ENCODE assay signal across 8 mouse cellular contexts in genomic region chr8:4213210-4214005, GRCm38 (mm10). TPM values are rescaled to one million over a fixed set of nuclear protein-coding genes. Genes with fewer than 3 reads are reported as not detected.
A peak's percentile ranks its signal among the peaks of the same experiment; 100 is the strongest.
DNase-seq lines count a peak whose midpoint lies in the region; ATAC-seq and TF ChIP-seq lines count a peak whose summit lies in the region.

No protein-coding gene starts in this region.

- peak overlapping the region; percentile 83 for H3K4me2 ChIP-seq in forebrain, embryonic 14.5 days (ENCODE audit: low read length)
- H3K4me2 ChIP-seq in liver, embryonic 13.5 days = peak overlapping the region; percentile 67

- 7% methylated on average over 18 of the region's 18 CpGs for WGBS in forebrain, embryonic 14.5 days
- 2% methylated on average over 18 of the region's 18 CpGs for WGBS in liver, embryonic 13.5 days (ENCODE audit: insufficient replicate concordance)

- H3K9me3 ChIP-seq in ES-Bruce4 (replicated peaks; ENCODE audit: control insufficient read depth, insufficient read depth, low read length, poor library complexity, severe bottlenecking) = no peaks in the 10 kb centered on the region
- no peaks in the 10 kb centered on the region for H3K9me3 ChIP-seq in forebrain, embryonic 14.5 days (replicated peaks; ENCODE audit: control insufficient read depth, low read length)
- no peaks in the 10 kb centered on the region for H3K9me3 ChIP-seq in liver, embryonic 13.5 days (replicated peaks)

- peak overlapping the region; percentile 26 for H3K4me3 ChIP-seq in ES-Bruce4 (ENCODE audit: low read depth, low read length)
- H3K4me3 ChIP-seq in forebrain, embryonic 14.5 days (ENCODE audit: low read depth, low read length) = peak overlapping the region; percentile 41
- peak overlapping the region; percentile 50 for H3K4me3 ChIP-seq in liver, embryonic 13.5 days (replicated peaks)

- H3K4me1 ChIP-seq in ES-Bruce4 (ENCODE audit: control insufficient read depth, insufficient read depth, low read length) = peaks cover 4% of the 10 kb centered on the region
- peaks cover 37% of the 10 kb centered on the region for H3K4me1 ChIP-seq in forebrain, embryonic 14.5 days (ENCODE audit: control insufficient read depth, insufficient read depth, low read length)
- peaks cover 25% of the 10 kb centered on the region for H3K4me1 ChIP-seq in liver, embryonic 13.5 days (replicated peaks)

- TF ChIP-seq POLR2A in ES-Bruce4 (IDR thresholded peaks at IDR 0.05; ENCODE audit: insufficient read depth, low read length) = no peak

- H3K27me3 ChIP-seq in ES-Bruce4 (ENCODE audit: control insufficient read depth, insufficient read depth, low read length, poor library complexity, severe bottlenecking) = no peaks in the 10 kb centered on the region; the same call in 1 of the 2 replicates
- no peaks in the 10 kb centered on the region for H3K27me3 ChIP-seq in forebrain, embryonic 14.5 days (replicated peaks; ENCODE audit: control insufficient read depth, insufficient read depth, low read length)
- peaks cover 78% of the 10 kb centered on the region for H3K27me3 ChIP-seq in liver, embryonic 13.5 days

- peak; percentile 63 to 77 for DNase-seq in adrenal gland, adult 18-20 months (ENCODE audit: low spot score in 2 of 2)
- DNase-seq in forebrain, embryonic 14.5 days (ENCODE audit: low spot score) = peak; percentile 51
- DNase-seq in induced T-regulatory cell, adult 2 months (ENCODE audit: low read depth) = peak; percentile 67
- DNase-seq in liver, embryonic 13.5 days = no peak
- DNase-seq in thymus, postnatal 10 days (ENCODE audit: low spot score in 2 of 2) = peak; percentile 46

- TF ChIP-seq CTCF in ES-Bruce4 (IDR thresholded peaks at IDR 0.05; ENCODE audit: low read depth, low read length) = no peak

- 0 out of 2 replicates have a peak overlapping the region, but pooled peaks have one; percentile 7 for H3K9ac ChIP-seq in ES-Bruce4 (ENCODE audit: low read depth, poor library complexity, severe bottlenecking)
- H3K9ac ChIP-seq in forebrain, embryonic 14.5 days (ENCODE audit: low read length) = peak overlapping the region; percentile 62
- H3K9ac ChIP-seq in liver, embryonic 13.5 days = peak overlapping the region; percentile 41

- no peaks in the 10 kb centered on the region for H3K36me3 ChIP-seq in ES-Bruce4 (ENCODE audit: control insufficient read depth, insufficient read depth, low read length, poor library complexity, severe bottlenecking)
- H3K36me3 ChIP-seq in forebrain, embryonic 14.5 days (ENCODE audit: control insufficient read depth, insufficient read depth, low read length) = peaks cover 38% of the 10 kb centered on the region
- no peaks in the 10 kb centered on the region for H3K36me3 ChIP-seq in liver, embryonic 13.5 days

- TF ChIP-seq EP300 in ES-Bruce4 (IDR thresholded peaks at IDR 0.05; ENCODE audit: insufficient read depth, low read depth, low read length) = no peak

- no peak overlapping the region for H3K27ac ChIP-seq in ES-Bruce4 (ENCODE audit: insufficient read depth, low read length)
- peak overlapping the region; percentile 27; the same call in 1 of the 2 replicates for H3K27ac ChIP-seq in forebrain, embryonic 14.5 days (ENCODE audit: low read depth, low read length)
- 0 out of 2 replicates have a peak overlapping the region, but pooled peaks have one; percentile 23 for H3K27ac ChIP-seq in liver, embryonic 13.5 days

- peak; percentile 3; the same call in 1 of the 2 replicates for ATAC-seq in forebrain, embryonic 14.5 days
- peak; percentile 59 for ATAC-seq in liver, embryonic 13.5 days (ENCODE audit: low read depth)
- peak; percentile 18; the same call in 1 of the 2 replicates for ATAC-seq in monocyte, adult 5-6 weeks (replicated peaks; ENCODE audit: insufficient number of reproducible peaks, low FRiP score, low TSS enrichment, poor library complexity, severe bottlenecking)
- ATAC-seq in frontal cortex, adult (ENCODE audit: low TSS enrichment) = no peak

RNA-seq across cellular contexts. Expression of gene Prr36, which starts 3.9 kb away (rescaled TPM):
- 7.2 and 10.7 TPM in 2 replicates for polyA plus RNA-seq in ES-Bruce4 (2011; ENCODE audit: insufficient read depth, insufficient read length, low read depth, missing spikeins)
- 1 to 10 TPM; 3.5 to 6.1 TPM for total RNA-seq in adrenal gland, adult 18-20 months (2021)
- 25.3 and 38.7 TPM in 2 replicates for polyA plus RNA-seq in forebrain, embryonic 14.5 days (2014; fragmentation: Nextera tagmentation; extraction: Ambion mirVana)
- 0.24 and 0.46 TPM in 2 replicates for polyA plus RNA-seq in liver, embryonic 13.5 days (2015; fragmentation: Nextera tagmentation; extraction: Ambion mirVana)
- 0.19 TPM in 1 of 3 replicates, not detected in the others for total RNA-seq in monocyte, adult 5-6 weeks (2017)

RNA-seq across cellular contexts. Expression of gene Lrrc8e, which starts 13.2 kb away (rescaled TPM):
- polyA plus RNA-seq in ES-Bruce4 (2011; ENCODE audit: insufficient read depth, insufficient read length, low read depth, missing spikeins) = 1.0 and 1.4 TPM in 2 replicates
- 10 to 100 TPM; 20.8 to 31.1 TPM for total RNA-seq in adrenal gland, adult 18-20 months (2021)
- polyA plus RNA-seq in forebrain, embryonic 14.5 days (2014; fragmentation: Nextera tagmentation; extraction: Ambion mirVana) = not detected in 2 replicates
- 0.09 and 0.13 TPM in 2 replicates for polyA plus RNA-seq in liver, embryonic 13.5 days (2015; fragmentation: Nextera tagmentation; extraction: Ambion mirVana)
- 0.11 to 0.19 TPM in 2 of 3 replicates, not detected in the other for total RNA-seq in monocyte, adult 5-6 weeks (2017)

RNA-seq across cellular contexts. Expression of gene Map2k7, which starts 25.1 kb away (rescaled TPM):
- polyA plus RNA-seq in ES-Bruce4 (2011; ENCODE audit: insufficient read depth, insufficient read length, low read depth, missing spikeins) = 56.9 and 62.1 TPM in 2 replicates
- total RNA-seq in adrenal gland, adult 18-20 months (2021) = 10 to 100 TPM; 79.0 to 93.2 TPM
- 20.3 and 22.7 TPM in 2 replicates for polyA plus RNA-seq in forebrain, embryonic 14.5 days (2014; fragmentation: Nextera tagmentation; extraction: Ambion mirVana)
- polyA plus RNA-seq in liver, embryonic 13.5 days (2015; fragmentation: Nextera tagmentation; extraction: Ambion mirVana) = 10.6 and 11.2 TPM in 2 replicates
- 42.6 to 60.0 TPM (median 43.3 TPM) in 3 replicates for total RNA-seq in monocyte, adult 5-6 weeks (2017)

RNA-seq across cellular contexts. Expression of gene Gm49320, which starts 25.3 kb away (rescaled TPM):
- polyA plus RNA-seq in ES-Bruce4 (2011; ENCODE audit: insufficient read depth, insufficient read length, low read depth, missing spikeins) = 0.33 and 1.2 TPM in 2 replicates
- total RNA-seq in adrenal gland, adult 18-20 months (2021) = 1 to 10 TPM in 1 of 2 experiments, under 1 TPM in 1; 0.93 to 1.5 TPM
- polyA plus RNA-seq in forebrain, embryonic 14.5 days (2014; fragmentation: Nextera tagmentation; extraction: Ambion mirVana) = 0.51 TPM in 1 of 2 replicates, not detected in the other
- 0.19 and 0.23 TPM in 2 replicates for polyA plus RNA-seq in liver, embryonic 13.5 days (2015; fragmentation: Nextera tagmentation; extraction: Ambion mirVana)
- not detected in 3 replicates for total RNA-seq in monocyte, adult 5-6 weeks (2017)

RNA-seq across cellular contexts. Expression of gene Tgfbr3l, which starts 34.6 kb away (rescaled TPM):
- 4.2 and 5.6 TPM in 2 replicates for polyA plus RNA-seq in ES-Bruce4 (2011; ENCODE audit: insufficient read depth, insufficient read length, low read depth, missing spikeins)
- 10 to 100 TPM; 10.9 to 15.5 TPM for total RNA-seq in adrenal gland, adult 18-20 months (2021)
- polyA plus RNA-seq in forebrain, embryonic 14.5 days (2014; fragmentation: Nextera tagmentation; extraction: Ambion mirVana) = 2.1 and 2.8 TPM in 2 replicates
- polyA plus RNA-seq in liver, embryonic 13.5 days (2015; fragmentation: Nextera tagmentation; extraction: Ambion mirVana) = 0.61 and 0.66 TPM in 2 replicates
- total RNA-seq in monocyte, adult 5-6 weeks (2017) = 0.95 to 1.8 TPM (median 0.97 TPM) in 3 replicates

Comparison
In these comparisons a context has a peak if more than half of its experiments do, and no peak if none do; other contexts are left out.
1. H3K9ac ChIP-seq: peak in every context shown above with its lines; median percentile 62 in forebrain, embryonic 14.5 days; 41 in liver, embryonic 13.5 days; 7 in ES-Bruce4.